Mouse (Mus musculus): Measurements from ENCODE around the gene Kcnj11. TPM values are rescaled to one million over a fixed set of nuclear protein-coding genes. Genes with fewer than 3 reads are reported as not detected.

Kcnj11 gene
- total and polyA plus RNA-seq, 3 experiments, result not detected

- TF ChIP-seq MEF2A (IDR thresholded peaks at IDR 0.05; ENCODE audit: extremely low read depth, insufficient replicate concordance, low read depth, low read length, poor library complexity, severe bottlenecking), result no peak
Measured at GRCm38 (mm10) chr7:46086378-46086777, 14.2 kb downstream of the Kcnj11 start (continued).

GRCm38 (mm10) chr7:46084839-46085513 lies 15.6 kb downstream of the Kcnj11 start:
- H3K27ac ChIP-seq (ENCODE audit: control insufficient read depth, low read depth, low read length), result no peak overlapping the region
- H3K36me3 ChIP-seq (ENCODE audit: control insufficient read depth in 1 of 2, insufficient read depth in 2 of 2, low read length in 2 of 2), result peaks cover 0 to 5% of the 10 kb centered on the region in 2 experiments; a peak in 2 of 4 replicates
- DNase-seq (ENCODE audit: low read depth, low spot score), result peak; percentile 13
- H3K4me3 ChIP-seq (ENCODE audit: control insufficient read depth in 1 of 2, insufficient read depth in 1 of 2, low read depth in 2 of 2, low read length in 2 of 2), result no peak overlapping the region
- H3K4me1 ChIP-seq (ENCODE audit: control insufficient read depth in 1 of 2, insufficient read depth in 2 of 2, low read length in 2 of 2), result no peaks in the 10 kb centered on the region
- TF ChIP-seq ELF1 (IDR thresholded peaks at IDR 0.05; ENCODE audit: low read depth, low read length) (no peak), SMC3 (IDR thresholded peaks at IDR 0.05; ENCODE audit: low read depth, low read length) (no peak), RCOR1 (IDR thresholded peaks at IDR 0.05; ENCODE audit: low read depth, low read length) (no peak), POLR2AphosphoS2 (IDR thresholded peaks at IDR 0.05; ENCODE audit: low read length) (peak; percentile 60)
- H3K27me3 ChIP-seq (ENCODE audit: control insufficient read depth in 1 of 2, insufficient read depth in 2 of 2, low read length in 2 of 2), result no peaks in the 10 kb centered on the region
- no peak overlapping the region for H3K9ac ChIP-seq (ENCODE audit: control insufficient read depth, low read depth, low read length, poor library complexity, severe bottlenecking)
- H3K79me2 ChIP-seq (ENCODE audit: control insufficient read depth, insufficient read depth, low read length, poor library complexity), result no peaks in the 10 kb centered on the region
- no peaks in the 10 kb centered on the region for H3K9me3 ChIP-seq (replicated peaks; ENCODE audit: insufficient read depth, low read length)

GRCm38 (mm10) chr7:46084024-46084423 lies 16.5 kb downstream of the Kcnj11 start:
- no peak for DNase-seq (ENCODE audit: low read depth, low spot score)
- Histone ChIP-seq H3K36me3 (ENCODE audit: control insufficient read depth in 1 of 2, insufficient read depth in 2 of 2, low read length in 2 of 2) (peaks cover 0 to 7% of the 10 kb centered on the region in 2 experiments; a peak in 2 of 4 replicates), H3K27me3 (ENCODE audit: control insufficient read depth in 1 of 2, insufficient read depth in 2 of 2, low read length in 2 of 2) (no peaks in the 10 kb centered on the region), H3K4me3 (ENCODE audit: control insufficient read depth in 1 of 2, insufficient read depth in 1 of 2, low read depth in 2 of 2, low read length in 2 of 2) (no peak overlapping the region), H3K27ac (ENCODE audit: control insufficient read depth, low read depth, low read length) (no peak overlapping the region), H3K4me1 (ENCODE audit: control insufficient read depth in 1 of 2, insufficient read depth in 2 of 2, low read length in 2 of 2) (no peaks in the 10 kb centered on the region), H3K79me2 (ENCODE audit: control insufficient read depth, insufficient read depth, low read length, poor library complexity) (no peaks in the 10 kb centered on the region), H3K9me3 (replicated peaks; ENCODE audit: insufficient read depth, low read length) (no peaks in the 10 kb centered on the region), H3K9ac (ENCODE audit: control insufficient read depth, low read depth, low read length, poor library complexity, severe bottlenecking) (no peak overlapping the region)
- TF ChIP-seq E2F4 (IDR thresholded peaks at IDR 0.05; ENCODE audit: borderline replicate concordance, low read depth, low read length), result no peak
- no peak for TF ChIP-seq JUND (IDR thresholded peaks at IDR 0.05; ENCODE audit: low read depth, low read length)
- TF ChIP-seq MAFK (IDR thresholded peaks at IDR 0.05; ENCODE audit: borderline replicate concordance, low read depth, low read length), result no peak
- no peak for TF ChIP-seq CHD1 (IDR thresholded peaks at IDR 0.05; ENCODE audit: low read depth, low read length)
- TF ChIP-seq RAD21 (IDR thresholded peaks at IDR 0.05; ENCODE audit: low read depth, low read length), result no peak
- TF ChIP-seq RCOR1 (IDR thresholded peaks at IDR 0.05; ENCODE audit: low read depth, low read length), result no peak

DNA sequence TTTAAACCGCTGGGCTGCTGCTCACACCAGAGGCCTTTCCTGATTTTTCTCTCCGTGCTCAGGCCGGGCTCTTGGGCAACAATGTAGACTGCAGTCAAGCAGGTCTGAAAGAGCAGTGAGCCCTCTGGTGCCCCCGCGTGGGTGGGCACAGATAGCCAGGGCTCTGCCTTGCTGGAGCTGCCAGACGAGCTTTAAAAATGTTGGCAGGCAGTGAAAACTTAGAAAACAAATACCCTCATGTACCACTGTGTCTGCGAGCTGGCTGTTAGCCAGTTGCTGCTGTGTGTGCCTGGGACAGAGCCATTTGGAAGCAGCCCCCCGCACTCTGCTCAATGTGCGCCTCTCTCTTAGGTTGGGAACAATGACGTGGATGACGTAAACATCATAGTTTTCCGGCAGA lies 22.9 kb downstream of the Kcnj11 start:
- no peak for DNase-seq (ENCODE audit: low read depth, low spot score)
- TF ChIP-seq USF1 (IDR thresholded peaks at IDR 0.05; ENCODE audit: low read depth, low read length) (no peak), GATA1 (IDR thresholded peaks at IDR 0.05; ENCODE audit: low read depth, low read length) (no peak), JUND (IDR thresholded peaks at IDR 0.05; ENCODE audit: low read depth, low read length) (no peak), MXI1 (IDR thresholded peaks at IDR 0.05; ENCODE audit: low read depth, low read length) (no peak), ETS1 (IDR thresholded peaks at IDR 0.05; ENCODE audit: low read depth, low read length) (no peak), NRF1 (IDR thresholded peaks at IDR 0.05; ENCODE audit: insufficient read depth, low read depth, low read length, poor library complexity, severe bottlenecking) (no peak), ELF1 (IDR thresholded peaks at IDR 0.05; ENCODE audit: low read depth, low read length) (no peak), RCOR1 (IDR thresholded peaks at IDR 0.05; ENCODE audit: low read depth, low read length) (no peak), BHLHE40 (IDR thresholded peaks at IDR 0.05; ENCODE audit: borderline replicate concordance, low read depth, low read length) (no peak), CHD1 (IDR thresholded peaks at IDR 0.05; ENCODE audit: low read depth, low read length) (no peak), KAT2A (conservative IDR thresholded peaks at IDR 0.05; ENCODE audit: low read depth, low read length) (no peak), POLR2AphosphoS2 (IDR thresholded peaks at IDR 0.05; ENCODE audit: low read length) (no peak), POLR2A (IDR thresholded peaks at IDR 0.05; ENCODE audit: control insufficient read depth in 1 of 2, insufficient read depth in 1 of 2, low read depth in 1 of 2, low read length in 2 of 2, poor library complexity in 1 of 2) (no peak), MYB (IDR thresholded peaks at IDR 0.05; ENCODE audit: low read depth, low read length) (no peak), NELFE (IDR thresholded peaks at IDR 0.05; ENCODE audit: low read depth, low read length) (no peak), MAZ (IDR thresholded peaks at IDR 0.05; ENCODE audit: low read depth, low read length) (no peak), TAL1 (IDR thresholded peaks at IDR 0.05; ENCODE audit: low read length) (no peak), ZNF384 (IDR thresholded peaks at IDR 0.05; ENCODE audit: low read depth, low read length) (no peak)

More for the DNA sequence above, 22.9 kb downstream of the Kcnj11 start:
- Histone ChIP-seq H3K4me3 (ENCODE audit: control insufficient read depth in 1 of 2, insufficient read depth in 1 of 2, low read depth in 2 of 2, low read length in 2 of 2) (no peak overlapping the region), H3K79me2 (ENCODE audit: control insufficient read depth, insufficient read depth, low read length, poor library complexity) (no peaks in the 10 kb centered on the region), H3K27me3 (ENCODE audit: control insufficient read depth in 1 of 2, insufficient read depth in 2 of 2, low read length in 2 of 2) (no peaks in the 10 kb centered on the region), H3K9ac (ENCODE audit: control insufficient read depth, low read depth, low read length, poor library complexity, severe bottlenecking) (no peak overlapping the region), H3K4me1 (ENCODE audit: control insufficient read depth in 1 of 2, insufficient read depth in 2 of 2, low read length in 2 of 2) (no peaks in the 10 kb centered on the region), H3K36me3 (ENCODE audit: control insufficient read depth in 1 of 2, insufficient read depth in 2 of 2, low read length in 2 of 2) (peaks cover 0 to 13% of the 10 kb centered on the region in 2 experiments; a peak in 2 of 4 replicates), H3K9me3 (replicated peaks; ENCODE audit: insufficient read depth, low read length) (no peaks in the 10 kb centered on the region), H3K27ac (ENCODE audit: control insufficient read depth, low read depth, low read length) (no peak overlapping the region)

Measured in MEL (cell line).